Mouse (Mus musculus) midbrain, embryonic 14.5 days (tissue): ENCODE measurements at regions not wholly inside any gene's neighbourhood (a gene's known extent, or its start where the extent isn't known, plus 50 kb on each side); places are given as distances from the start of the nearest gene placed in this dataset.
A peak's percentile ranks its signal among the peaks of the same experiment; 100 is the strongest.

ENCODE experiments used
- ATAC-seq: fragments of 200-750 bp; cut with Nextera tagmentation; 2 replicates; pipeline ENCODE4 v1.8.0; 2017; ENCODE audit warnings: moderate number of reproducible peaks, moderate library complexity; ENCODE audit not compliant: low FRiP score, low TSS enrichment
- DNase-seq: peaks from one replicate; pipeline ENCODE4 v3.0.0-alpha.2; 2015
- H3K27ac ChIP-seq: fragments of 300-500 bp; sonication (generic); replicated peaks from 2 replicates; pipeline ENCODE4 v1.5.1; 2014; ENCODE audit warnings: mild to moderate bottlenecking, low read depth, low read length, moderate library complexity
- H3K27me3 ChIP-seq: fragments of 300-500 bp; sonication (generic); 2 replicates; pipeline ENCODE4 v1.6.1; 2014; ENCODE audit warnings: low read length, control low read depth, mixed read lengths; ENCODE audit not compliant: control insufficient read depth, insufficient read depth
- H3K36me3 ChIP-seq: fragments of 300-500 bp; sonication (generic); 2 replicates; pipeline ENCODE4 v1.6.1; 2014; ENCODE audit warnings: low read length, control low read depth; ENCODE audit not compliant: control insufficient read depth, insufficient read depth
- H3K4me1 ChIP-seq: fragments of 300-500 bp; sonication (generic); 2 replicates; pipeline ENCODE4 v1.6.1; 2014; ENCODE audit warnings: mild to moderate bottlenecking, antibody characterized with exemption, low read length, control low read depth; ENCODE audit not compliant: control insufficient read depth, insufficient read depth
- H3K4me2 ChIP-seq: fragments of 300-500 bp; sonication (generic); 2 replicates; pipeline ENCODE4 v1.6.1; 2014; ENCODE audit warnings: mild to moderate bottlenecking, low read length, moderate library complexity
- H3K4me3 ChIP-seq: fragments of 300-500 bp; sonication (generic); replicated peaks from 2 replicates; pipeline ENCODE4 v1.5.1; 2014; ENCODE audit warnings: low read depth, low read length
- H3K9ac ChIP-seq: fragments of 300-500 bp; sonication (generic); replicated peaks from 2 replicates; pipeline ENCODE4 v1.6.1; 2014; ENCODE audit warnings: mild to moderate bottlenecking, low read length, moderate library complexity
- H3K9me3 ChIP-seq: fragments of 300-500 bp; sonication (generic); 2 replicates; pipeline ENCODE4 v1.6.1; 2016; ENCODE audit warnings: low read length, control low read depth, mixed read lengths; ENCODE audit not compliant: control insufficient read depth
- WGBS: fragments of 180-500 bp; shearing (Covaris S2); extraction: QIAGEN DNeasy Blood & Tissue Kit; methylation state at CpG from one replicate; pipeline ENCODE4 v1.1.7; 2014; 5-methylcytosine and 5-hydroxymethylcytosine counted together

- Histone ChIP-seq H3K9me3 (no peaks in the 10 kb centered on the region), H3K27me3 (no peaks in the 10 kb centered on the region), H3K27ac (no peak overlapping the region), H3K4me3 (no peak overlapping the region), H3K4me2 (no peak overlapping the region), H3K4me1 (no peaks in the 10 kb centered on the region), H3K36me3 (no peaks in the 10 kb centered on the region), H3K9ac (no peak overlapping the region)
- DNase-seq (no peak), ATAC-seq (no peak)
- WGBS, result 98% methylated on average over 20 of the region's 20 CpGs
These were observed 120.3 kb downstream of the Tfap2a start for GRCm38 (mm10) chr13:40617881-40618280.

GRCm38 (mm10) chr13:40608526-40608925, 129.7 kb downstream of the Tfap2a start:
- DNase-seq (no peak), ATAC-seq (no peak)
- no peaks in the 10 kb centered on the region for H3K4me1 ChIP-seq
- H3K9me3 ChIP-seq, result no peaks in the 10 kb centered on the region
- WGBS, result 40% methylated on average over 4 of the region's 4 CpGs
- no peak overlapping the region for H3K4me2 ChIP-seq
- H3K27ac ChIP-seq, result no peak overlapping the region
- no peak overlapping the region for H3K9ac ChIP-seq
- no peaks in the 10 kb centered on the region for H3K36me3 ChIP-seq
- H3K27me3 ChIP-seq, result no peaks in the 10 kb centered on the region
- no peak overlapping the region for H3K4me3 ChIP-seq

GRCm38 (mm10) chr13:40606405-40607271, 131.5 kb downstream of the Tfap2a start:
- Histone ChIP-seq H3K4me3 (peak overlapping the region; percentile 35), H3K36me3 (no peaks in the 10 kb centered on the region), H3K27ac (peak overlapping the region; percentile 61), H3K4me1 (no peaks in the 10 kb centered on the region), H3K9ac (peak overlapping the region; percentile 47; the same call in 1 of the 2 replicates), H3K9me3 (no peaks in the 10 kb centered on the region), H3K4me2 (peak overlapping the region; percentile 61), H3K27me3 (no peaks in the 10 kb centered on the region)
- WGBS, result 31% methylated on average over 25 of the region's 25 CpGs
- DNase-seq (peak; percentile 77), ATAC-seq (peak; percentile 79)

GRCm38 (mm10) chr13:40605686-40606404, 132.3 kb downstream of the Tfap2a start:
- 51% methylated on average over 16 of the region's 16 CpGs for WGBS
- ATAC-seq (peak; percentile 25; the same call in 1 of the 2 replicates), DNase-seq (no peak)
- Histone ChIP-seq H3K27ac (peak overlapping the region; percentile 61; the same call in 1 of the 2 replicates), H3K9ac (peak overlapping the region; percentile 47; the same call in 1 of the 2 replicates), H3K27me3 (no peaks in the 10 kb centered on the region), H3K9me3 (no peaks in the 10 kb centered on the region), H3K4me1 (no peaks in the 10 kb centered on the region), H3K4me3 (peak overlapping the region; percentile 35), H3K36me3 (no peaks in the 10 kb centered on the region), H3K4me2 (peak overlapping the region; percentile 61)

GRCm38 (mm10) chr13:40574981-40575745, 163.0 kb downstream of the Tfap2a start:
- no peak overlapping the region for H3K4me2 ChIP-seq
- 68% methylated on average over 12 of the region's 12 CpGs for WGBS
- no peak overlapping the region for H3K4me3 ChIP-seq
- H3K27ac ChIP-seq, result no peak overlapping the region
- DNase-seq, result no peak
- no peak for ATAC-seq
- no peaks in the 10 kb centered on the region for H3K36me3 ChIP-seq
- H3K4me1 ChIP-seq, result no peaks in the 10 kb centered on the region
- H3K9ac ChIP-seq, result no peak overlapping the region
- no peaks in the 10 kb centered on the region for H3K9me3 ChIP-seq
- no peaks in the 10 kb centered on the region for H3K27me3 ChIP-seq

GRCm38 (mm10) chr13:40569461-40569860, 168.7 kb downstream of the Tfap2a start:
- no peaks in the 10 kb centered on the region for H3K9me3 ChIP-seq
- DNase-seq (no peak), ATAC-seq (no peak)
- H3K4me2 ChIP-seq, result no peak overlapping the region
- H3K4me1 ChIP-seq, result no peaks in the 10 kb centered on the region
- no peak overlapping the region for H3K27ac ChIP-seq
- no peaks in the 10 kb centered on the region for H3K27me3 ChIP-seq
- 50% methylated on average over 5 of the region's 5 CpGs for WGBS
- no peak overlapping the region for H3K4me3 ChIP-seq
- H3K36me3 ChIP-seq, result no peaks in the 10 kb centered on the region
- no peak overlapping the region for H3K9ac ChIP-seq

GRCm38 (mm10) chr13:40567821-40568220, 170.4 kb downstream of the Tfap2a start:
- H3K4me3 ChIP-seq, result no peak overlapping the region
- no peaks in the 10 kb centered on the region for H3K9me3 ChIP-seq
- H3K4me2 ChIP-seq, result no peak overlapping the region
- DNase-seq, result no peak
- H3K4me1 ChIP-seq, result no peaks in the 10 kb centered on the region
- ATAC-seq, result no peak
- H3K27me3 ChIP-seq, result no peaks in the 10 kb centered on the region
- H3K36me3 ChIP-seq, result no peaks in the 10 kb centered on the region
- 84% methylated on average over 3 of the region's 3 CpGs for WGBS
- H3K27ac ChIP-seq, result no peak overlapping the region
- H3K9ac ChIP-seq, result no peak overlapping the region

GRCm38 (mm10) chr13:40564351-40564750, 173.8 kb downstream of the Tfap2a start:
- H3K4me2 ChIP-seq, result no peak overlapping the region
- H3K9me3 ChIP-seq, result no peaks in the 10 kb centered on the region
- no peaks in the 10 kb centered on the region for H3K27me3 ChIP-seq
- H3K9ac ChIP-seq, result no peak overlapping the region
- no peaks in the 10 kb centered on the region for H3K4me1 ChIP-seq
- no peak overlapping the region for H3K4me3 ChIP-seq
- ATAC-seq, result no peak
- H3K36me3 ChIP-seq, result no peaks in the 10 kb centered on the region
- no peak for DNase-seq
- no peak overlapping the region for H3K27ac ChIP-seq
